Mouse (Mus musculus): ENCODE results near the gene Minar1. TPM values are rescaled to one million over a fixed set of nuclear protein-coding genes. Genes with fewer than 3 reads are reported as not detected.

The Minar1 gene
- polyA plus RNA-seq (2017; shearing (Covaris generic)) = not detected

GRCm38 (mm10) chr9:89623006-89623760, at the start of gene Minar1:
Gene Minar1 (minus strand): TSS chr9:89623125.

Other genes starting within 250 kb of the Minar1 start
- gene Tmed3, start 81.9 kb upstream of the Minar1 start, polyA plus RNA-seq (2017; shearing (Covaris generic)) = 16.2 TPM
- gene Ankrd34c, start 115.3 kb upstream of the Minar1 start, polyA plus RNA-seq (2017; shearing (Covaris generic)) = not detected

All from naive thymus-derived CD4-positive, alpha-beta T cell, adult 5 months (primary cell).